Mouse (Mus musculus) right cerebral cortex, postnatal 4 days (tissue): ENCODE data around the gene Rgcc.
A peak's percentile ranks its signal among the peaks of the same experiment; 100 is the strongest.

ENCODE experiments used
- DNase-seq: peaks from one replicate; pipeline ENCODE4 v3.0.0-alpha.2; 2022

Rgcc gene

DNA sequence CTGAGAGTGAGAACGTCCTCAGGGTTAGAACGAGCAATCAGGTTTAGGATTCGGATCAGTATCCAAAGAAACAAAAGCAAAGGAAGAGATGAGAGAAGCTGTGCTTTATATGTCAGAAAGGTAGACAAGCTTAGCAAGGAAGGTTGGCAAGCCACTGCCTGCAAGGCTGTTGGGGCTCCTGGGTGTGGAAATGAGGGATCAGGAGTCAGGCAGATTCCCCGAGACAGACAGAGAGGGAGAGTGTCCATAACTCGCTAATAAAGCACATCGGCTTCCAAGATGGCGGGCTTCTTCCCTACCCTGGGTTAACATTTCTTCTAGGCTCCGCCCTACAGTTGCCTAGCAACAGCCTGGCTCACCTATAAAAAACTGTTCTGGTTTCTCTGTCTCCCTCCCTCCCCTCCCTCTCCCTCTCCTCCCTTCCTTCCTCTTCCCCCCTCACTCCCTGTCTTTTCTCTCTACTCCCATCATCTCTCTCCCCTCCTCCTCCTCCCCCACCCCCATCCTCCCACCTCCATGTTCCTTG, 25.5 kb downstream of the Rgcc start:
- DNase-seq, result no peak

GRCm38 (mm10) chr14:79275441-79275840, 26.0 kb downstream of the Rgcc start:
- no peak for DNase-seq

DNA sequence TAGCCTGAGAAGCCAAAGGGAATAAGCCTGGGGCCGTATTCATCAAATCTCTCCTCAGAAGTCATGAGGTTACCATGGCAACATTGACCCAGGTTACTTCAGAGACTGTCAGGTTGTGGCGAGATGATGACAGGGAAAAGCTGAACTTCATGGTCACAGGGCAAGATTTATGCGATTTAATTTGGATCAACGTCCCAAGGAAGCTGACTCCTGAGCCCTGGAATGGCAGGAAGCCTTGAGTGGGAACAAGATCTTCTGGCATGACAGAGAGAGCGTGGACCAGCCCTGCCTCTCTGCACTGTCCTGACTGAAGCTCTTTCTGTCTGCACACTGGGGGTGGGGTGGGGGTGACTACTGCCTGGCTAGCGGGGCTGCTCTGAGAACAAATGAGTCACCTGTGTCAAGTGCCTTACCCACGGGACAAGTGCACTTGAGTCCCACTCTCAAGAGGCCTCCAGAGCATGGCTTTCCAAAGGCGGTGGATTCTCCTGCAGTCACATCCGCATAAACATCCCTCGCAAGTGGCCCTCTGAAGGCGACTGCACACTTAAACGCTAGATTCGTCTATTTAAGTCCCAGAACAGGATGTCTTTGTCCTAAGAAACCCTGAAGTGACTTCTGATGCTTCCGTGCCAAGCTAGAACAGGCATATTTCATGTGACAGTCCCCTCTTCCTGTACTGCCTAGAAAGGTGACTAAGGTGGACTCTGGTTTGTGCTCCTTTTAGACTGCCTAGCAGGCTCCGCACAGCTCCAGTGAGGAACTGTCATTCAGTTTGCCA, 27.6 kb downstream of the Rgcc start:
- no peak for DNase-seq

DNA sequence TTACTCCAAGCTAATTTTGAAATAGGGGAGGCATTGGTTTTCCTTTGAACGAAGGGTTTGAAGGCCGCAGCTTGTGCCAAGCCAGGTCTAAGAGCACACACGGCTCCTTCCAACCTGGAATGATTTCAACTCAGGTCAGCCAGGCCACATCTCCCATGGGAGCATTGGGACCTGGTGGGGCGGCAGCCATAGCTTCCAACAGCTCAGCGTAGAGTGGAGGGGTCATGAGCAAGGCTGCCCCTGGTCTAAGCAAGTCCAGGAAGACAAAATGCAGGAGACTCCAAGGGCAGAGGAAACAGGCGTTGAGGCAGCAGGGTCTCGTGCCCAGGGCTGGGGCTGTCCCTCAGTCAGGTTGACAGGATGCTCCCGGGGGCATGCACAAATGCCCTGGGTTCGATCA, 28.5 kb downstream of the Rgcc start:
- DNase-seq, result no peak

GRCm38 (mm10) chr14:79272188-79272694, 29.2 kb downstream of the Rgcc start:
- no peak for DNase-seq

- DNase-seq, result no peak
Observed at GRCm38 (mm10) chr14:79269551-79269950, 31.9 kb downstream of the Rgcc start.

DNA sequence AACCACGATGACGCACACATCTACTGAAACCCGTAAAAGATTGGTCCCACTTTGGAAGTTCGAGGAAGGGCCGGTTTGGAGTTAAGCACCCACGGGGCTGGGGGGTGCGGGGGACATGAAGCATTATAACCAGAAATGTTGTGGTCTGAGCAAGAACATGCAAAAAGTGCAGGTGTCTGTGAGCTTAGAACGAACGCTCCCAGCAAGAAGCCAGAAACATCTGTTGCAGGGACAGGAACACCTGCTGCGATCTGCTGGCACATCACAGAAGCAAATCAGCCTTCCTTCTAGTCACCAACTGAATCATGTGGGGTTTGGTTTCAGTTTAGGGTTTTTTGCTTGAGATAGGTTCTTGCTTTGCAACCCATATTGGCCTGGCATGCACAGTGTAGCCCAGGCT, 33.6 kb downstream of the Rgcc start:
- DNase-seq, result no peak

DNA sequence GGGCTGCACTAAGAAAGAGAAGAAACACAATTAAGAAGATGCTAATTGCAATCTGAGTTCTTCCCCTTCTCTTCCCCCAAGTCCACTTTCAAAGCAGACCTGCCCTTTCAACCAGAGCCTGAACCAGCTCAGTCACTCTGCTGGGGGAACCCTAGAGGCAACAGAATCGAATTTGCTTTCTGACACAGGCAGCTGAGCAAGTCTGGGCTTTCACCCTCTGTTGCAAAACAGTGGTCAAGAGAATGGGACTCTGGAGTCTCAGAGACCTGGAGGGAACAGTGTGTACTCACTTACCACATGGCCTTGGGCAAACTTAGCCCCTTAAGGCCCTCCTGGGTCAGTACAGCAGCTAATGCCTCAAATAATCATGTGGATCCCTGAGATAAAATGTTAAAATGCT, 34.1 kb downstream of the Rgcc start:
- no peak for DNase-seq

DNA sequence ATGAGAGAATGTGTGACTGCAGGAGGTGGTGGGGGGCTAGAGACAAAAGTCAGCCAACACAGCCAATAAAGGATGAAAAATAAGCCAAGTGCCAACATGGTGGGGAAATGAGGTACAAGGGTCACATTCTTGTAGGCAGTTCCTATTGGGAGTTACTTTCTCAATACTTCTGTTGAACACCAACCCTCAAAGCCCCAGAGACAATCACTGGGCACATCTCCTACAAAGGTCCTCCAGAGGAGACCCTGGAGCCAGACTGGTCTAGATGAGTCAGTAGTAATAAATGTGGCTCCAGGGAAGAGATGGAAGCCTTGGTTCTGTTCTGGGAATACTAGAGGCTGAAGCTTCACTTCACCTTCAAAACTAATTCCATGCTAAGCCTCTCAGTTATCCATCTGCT, 35.0 kb downstream of the Rgcc start:
- no peak for DNase-seq

- no peak for DNase-seq
Observed at GRCm38 (mm10) chr14:79265738-79266137, 35.7 kb downstream of the Rgcc start.

GRCm38 (mm10) chr14:79263321-79263720, 38.1 kb downstream of the Rgcc start:
- no peak for DNase-seq

- peak; percentile 63 for DNase-seq
Observed at GRCm38 (mm10) chr14:79262677-79263076, 38.8 kb downstream of the Rgcc start.

- no peak for DNase-seq
Observed at GRCm38 (mm10) chr14:79259062-79259779, 42.2 kb downstream of the Rgcc start.

DNA sequence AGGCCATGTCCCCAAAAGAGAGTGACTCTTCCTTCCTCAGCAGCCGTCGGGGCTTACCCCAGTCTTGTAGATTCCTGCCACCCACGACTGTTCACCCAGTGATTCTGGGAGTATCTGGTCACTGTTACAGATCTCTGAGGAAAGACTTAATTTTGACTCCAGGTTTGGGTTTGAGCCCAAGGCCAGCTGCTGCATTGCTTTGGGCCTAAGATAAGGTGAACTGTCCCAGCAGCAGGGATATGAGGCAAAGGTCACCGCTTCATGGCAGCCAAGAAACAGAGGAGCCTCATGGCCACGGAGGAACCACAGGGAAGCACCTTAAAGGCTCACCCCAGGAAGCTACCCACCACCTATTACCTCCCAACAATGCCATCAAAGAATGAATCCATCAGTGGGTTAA, 44.8 kb downstream of the Rgcc start:
- DNase-seq, result no peak

GRCm38 (mm10) chr14:79255786-79256185, 45.7 kb downstream of the Rgcc start:
- DNase-seq, result no peak

DNA sequence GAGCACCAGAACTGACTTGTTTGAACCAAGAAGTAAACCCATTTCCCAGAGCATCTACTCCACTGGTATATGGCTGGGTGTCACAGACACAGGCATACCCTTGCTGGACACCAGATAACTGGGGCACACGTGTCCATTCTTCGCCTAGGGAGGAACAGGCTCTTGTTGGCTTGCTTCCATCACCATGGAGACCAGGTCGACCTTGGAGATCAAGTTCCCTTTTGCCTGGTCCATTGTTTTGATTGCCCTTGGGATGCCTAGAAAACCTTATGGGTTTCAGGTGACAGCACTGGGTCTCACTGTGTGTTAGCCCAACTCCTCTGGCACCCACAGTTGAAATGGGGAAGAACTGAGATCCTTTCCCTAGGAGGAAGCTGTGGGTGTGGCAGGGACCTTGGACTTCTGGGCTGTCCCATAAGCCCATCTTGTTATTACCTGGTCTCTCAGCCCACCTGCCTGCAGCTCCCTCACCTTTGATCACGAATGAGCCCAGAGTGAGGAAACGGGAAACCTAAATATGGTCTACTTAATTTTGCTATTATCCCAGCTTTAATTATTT, 49.6 kb downstream of the Rgcc start:
- no peak for DNase-seq

DNA sequence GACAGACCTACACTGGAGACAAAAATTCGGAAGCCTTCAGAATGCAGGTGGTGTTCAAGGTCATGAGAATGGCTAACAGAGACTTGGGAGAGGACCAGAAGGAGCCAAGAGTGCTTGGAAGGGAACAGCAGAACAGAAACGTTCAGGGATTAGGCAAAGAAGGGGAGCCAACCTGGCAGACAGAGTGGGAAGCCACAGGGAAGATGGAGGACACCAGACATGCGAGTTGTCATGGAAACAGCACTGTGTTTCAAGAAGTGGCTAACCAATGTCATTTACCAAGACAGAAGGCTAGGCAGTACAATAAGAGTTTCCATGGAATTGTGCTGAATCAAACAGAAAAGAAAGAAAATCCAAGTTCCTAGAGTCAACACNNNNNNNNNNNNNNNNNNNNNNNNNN, 56.9 kb downstream of the Rgcc start:
- no peak for DNase-seq

DNA sequence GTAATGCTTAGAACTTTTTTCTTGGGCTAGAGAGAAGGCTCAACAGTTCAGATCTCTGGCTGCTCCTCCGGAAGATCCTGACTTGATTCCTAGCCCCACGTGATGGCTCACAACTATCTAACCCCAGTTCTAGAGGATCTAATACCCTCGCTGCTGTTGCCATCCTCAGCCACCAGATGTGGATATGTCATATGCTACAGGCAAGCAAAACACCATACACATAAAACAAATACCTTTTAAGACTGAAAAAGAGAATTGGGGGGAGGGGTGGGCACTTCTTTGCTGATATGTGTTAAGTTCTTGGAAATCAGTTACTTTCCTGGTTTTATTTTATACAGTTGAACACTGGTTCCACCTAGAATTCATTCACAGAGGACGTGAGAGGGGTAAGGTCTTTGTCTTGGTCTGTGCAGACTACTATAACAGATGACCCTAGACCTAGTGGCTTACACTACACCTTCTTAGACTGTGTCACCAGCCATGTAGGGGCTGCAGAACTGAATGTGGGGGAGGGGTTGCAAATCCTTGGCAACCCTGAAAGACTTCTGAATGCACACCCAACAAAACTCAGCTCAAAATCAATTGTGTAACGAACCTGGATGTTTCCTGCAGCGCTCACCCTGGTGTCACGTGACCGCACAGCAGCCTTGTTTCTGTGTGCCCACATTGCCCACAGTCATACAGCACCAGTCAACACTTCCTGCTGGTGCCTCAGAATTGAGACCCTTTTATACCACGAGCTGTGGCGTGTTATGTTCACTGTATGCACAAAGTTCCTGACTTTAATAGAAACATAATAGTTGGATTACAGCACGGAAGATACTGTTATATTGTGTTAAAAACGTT, 58.2 kb downstream of the Rgcc start:
- DNase-seq, result no peak

- DNase-seq, result no peak
Observed at GRCm38 (mm10) chr14:79242386-79242720, 59.1 kb downstream of the Rgcc start.

DNA sequence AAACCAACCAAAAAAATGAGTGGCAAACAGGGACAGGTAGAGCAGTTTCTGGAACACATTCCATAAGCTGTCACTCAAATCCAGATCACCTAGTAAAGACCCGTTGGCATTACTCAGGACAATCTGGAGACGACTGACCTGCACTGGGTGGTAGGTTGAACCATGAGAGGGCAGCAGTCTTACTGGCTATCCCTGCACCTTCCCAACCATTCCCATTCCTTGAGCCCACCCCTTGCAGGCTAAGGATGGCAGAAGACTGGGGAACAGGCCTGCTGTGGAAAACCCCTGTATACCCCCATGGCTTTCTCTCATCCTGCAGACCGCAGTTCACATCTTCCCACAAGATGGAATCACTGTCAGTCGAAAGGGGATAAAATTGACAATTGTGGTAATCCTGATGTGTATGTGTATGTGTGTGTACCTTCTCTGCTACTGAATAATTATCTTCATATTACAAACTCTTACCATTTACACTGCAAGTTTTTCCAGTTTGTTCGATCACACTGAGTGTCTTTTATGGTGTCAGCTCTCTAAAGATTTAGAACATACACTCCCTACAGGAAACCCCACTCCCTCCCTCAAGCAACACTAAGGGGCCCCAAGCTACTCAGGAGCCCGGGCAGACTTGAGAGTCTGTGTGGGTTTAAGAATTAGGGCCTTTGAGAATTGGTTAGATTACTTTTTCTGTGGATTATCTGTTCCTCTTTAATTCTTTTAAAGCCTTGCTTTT, 59.6 kb downstream of the Rgcc start:
- no peak for DNase-seq

DNA sequence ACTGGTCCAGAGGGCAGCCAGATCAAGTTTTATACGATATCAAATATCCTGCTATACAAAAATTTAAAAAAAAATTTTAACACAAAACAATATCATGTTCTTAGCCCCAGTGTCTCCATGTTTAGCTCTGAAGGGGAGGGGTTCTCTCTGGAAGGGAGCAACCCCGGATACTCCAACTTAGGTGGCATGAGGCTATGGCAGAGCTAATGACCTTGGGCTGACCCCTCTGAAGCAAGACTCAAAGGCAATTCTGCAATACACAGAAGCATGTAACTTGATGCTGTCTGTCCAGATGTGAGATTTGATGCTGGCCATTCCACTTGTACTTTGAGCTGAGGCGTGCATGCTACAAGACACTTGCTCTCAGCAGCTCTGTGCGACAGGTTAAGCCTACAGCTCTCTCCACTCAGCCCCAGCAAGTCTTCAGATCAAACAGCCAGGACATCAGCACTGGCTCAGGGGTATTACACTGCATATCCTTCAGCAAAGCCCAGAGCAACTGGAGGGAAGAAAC, 60.3 kb downstream of the Rgcc start:
- DNase-seq, result no peak

DNA sequence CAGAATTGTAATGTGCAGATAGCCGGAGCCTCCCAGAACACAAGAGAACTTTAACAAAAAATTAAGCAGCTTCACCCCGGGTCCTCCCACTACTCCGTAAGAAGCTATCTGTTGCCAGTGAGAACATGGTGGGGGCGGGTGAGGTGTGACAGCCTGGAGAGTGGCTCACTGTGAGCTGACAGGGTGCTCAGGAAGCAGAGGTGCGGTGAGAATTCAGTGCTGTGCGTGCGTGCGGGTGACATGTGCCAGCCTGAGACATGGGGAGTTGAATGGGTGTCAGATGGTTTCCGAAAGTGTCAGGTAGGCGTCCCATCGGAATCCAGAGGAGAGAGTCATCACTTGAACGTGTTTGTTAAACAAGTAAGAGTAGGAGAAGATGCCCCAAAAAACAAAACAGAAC, 62.0 kb downstream of the Rgcc start:
- DNase-seq, result no peak
